Mouse (Mus musculus) v-Abl transformed pro-B cells (cell line): ENCODE data around the gene Ccer2.

Experiments
- in situ Hi-C, 2 experiments: fragments of 400-800 bp; cut with MboI; formaldehyde crosslinking; loops; one replicate each; pipeline ENCODE4 v1.15.1; 2025; ENCODE audit not compliant: unreplicated experiment in 2 of 2

The Ccer2 gene

GRCm38 (mm10) chr7:28756079-28756478 is at the start of gene Ccer2:
Gene Ccer2 (plus strand): TSS chr7:28756174.
- in situ Hi-C loops = loop anchor here in 1 of 2 experiments (25.0 kb wide), 1 partner anchor 556 kb away; the partner anchor contains the start of gene Dpf1

- in situ Hi-C loops = no loop called here
These were observed 46.5 kb upstream of the Ccer2 start for GRCm38 (mm10) chr7:28709454-28709853.

- in situ Hi-C loops = loop anchor here in 1 of 2 experiments (10.0 kb wide), 1 partner anchor 96 kb away; no protein-coding TSS in a partner anchor
These were observed 45.0 kb upstream of the Ccer2 start for GRCm38 (mm10) chr7:28710962-28711361.

GRCm38 (mm10) chr7:28714667-28715066 is 41.3 kb upstream of the Ccer2 start:
- in situ Hi-C loops = loop anchor here in 1 of 2 experiments (10.0 kb wide), 1 partner anchor 100 kb away; no protein-coding TSS in a partner anchor

GRCm38 (mm10) chr7:28715598-28715997 is 40.4 kb upstream of the Ccer2 start:
- in situ Hi-C loops = loop anchor here in 1 of 2 experiments (10.0 kb wide), 1 partner anchor 101 kb away; no protein-coding TSS in a partner anchor

GRCm38 (mm10) chr7:28716590-28717281 is 39.2 kb upstream of the Ccer2 start, which contains the start of gene Fbxo17:
Gene Fbxo17 (plus strand): TSS chr7:28716804.
- in situ Hi-C loops = loop anchor here in 1 of 2 experiments (10.0 kb wide), 1 partner anchor 102 kb away; no protein-coding TSS in a partner anchor

- in situ Hi-C loops = loop anchor here in 1 of 2 experiments (10.0 kb wide), 1 partner anchor 103 kb away; no protein-coding TSS in a partner anchor
These were observed 38.2 kb upstream of the Ccer2 start for GRCm38 (mm10) chr7:28717726-28718125.

- in situ Hi-C loops = loop anchor here in 1 of 2 experiments (10.0 kb wide), 1 partner anchor 104 kb away; no protein-coding TSS in a partner anchor
These were observed 36.8 kb upstream of the Ccer2 start for GRCm38 (mm10) chr7:28719159-28719558.

GRCm38 (mm10) chr7:28719650-28720049 is 36.3 kb upstream of the Ccer2 start:
- in situ Hi-C loops = loop anchor here (10.0 kb wide), 2 partner anchors 105 to 275 kb away; no protein-coding TSS in a partner anchor

- in situ Hi-C loops = loop anchor here in 1 of 2 experiments (10.0 kb wide), 2 partner anchors 106 to 276 kb away; no protein-coding TSS in a partner anchor
These were observed 35.0 kb upstream of the Ccer2 start for GRCm38 (mm10) chr7:28720753-28721537.

GRCm38 (mm10) chr7:28722079-28722478 is 33.9 kb upstream of the Ccer2 start:
- in situ Hi-C loops = loop anchor here in 1 of 2 experiments (10.0 kb wide), 2 partner anchors 107 to 277 kb away; no protein-coding TSS in a partner anchor

GRCm38 (mm10) chr7:28724613-28725012 is 31.4 kb upstream of the Ccer2 start:
- in situ Hi-C loops = loop anchor here (10.0 to 25.0 kb wide), 3 partner anchors 110 to 287 kb away; partner anchors contain the start of gene Gmfg (in 1 of the 2)

- in situ Hi-C loops = loop anchor here (10.0 to 25.0 kb wide), 3 partner anchors 112 to 289 kb away; partner anchors contain the start of gene Gmfg (in 1 of the 2)
These were observed 29.4 kb upstream of the Ccer2 start for GRCm38 (mm10) chr7:28726600-28726999.

GRCm38 (mm10) chr7:28727649-28728340 is 28.2 kb upstream of the Ccer2 start:
- in situ Hi-C loops = loop anchor here (10.0 to 25.0 kb wide), 3 partner anchors 113 to 290 kb away; partner anchors contain the start of gene Gmfg (in 1 of the 2)

GRCm38 (mm10) chr7:28732341-28733142 is 23.4 kb upstream of the Ccer2 start:
- in situ Hi-C loops = loop anchor here in 1 of 2 experiments (25.0 kb wide), 1 partner anchor 295 kb away; the partner anchor contains the start of gene Gmfg

- in situ Hi-C loops = loop anchor here in 1 of 2 experiments (25.0 kb wide), 1 partner anchor 296 kb away; the partner anchor contains the start of gene Gmfg
These were observed 22.8 kb upstream of the Ccer2 start for GRCm38 (mm10) chr7:28733211-28733610.

- in situ Hi-C loops = loop anchor here in 1 of 2 experiments (25.0 kb wide), 1 partner anchor 298 kb away; the partner anchor contains the start of gene Gmfg
These were observed 20.3 kb upstream of the Ccer2 start for GRCm38 (mm10) chr7:28735701-28736100.

GRCm38 (mm10) chr7:28739829-28740228 is 16.1 kb upstream of the Ccer2 start:
- in situ Hi-C loops = loop anchor here in 1 of 2 experiments (25.0 kb wide), 1 partner anchor 303 kb away; the partner anchor contains the start of gene Gmfg
